Mouse (Mus musculus) gonadal fat pad, adult 2 months (tissue): ENCODE data around the gene Taf12. TPM values are rescaled to one million over a fixed set of nuclear protein-coding genes. Genes with fewer than 3 reads are reported as not detected.
"Not testable (repeated sequence)": the region's sequence is repeated elsewhere in the genome, so short reads cannot be mapped to it uniquely, and the experiment has no call there.

Experiments used
- DNase-seq: peaks from one replicate; pipeline ENCODE4 v3.0.0-alpha.2; 2012; ENCODE audit warnings: low read depth
- polyA plus RNA-seq: library from polyadenylated mRNA; depleted of rRNA; stranded (reverse); fragments of >200 nt; gene quantifications from 2 replicates; pipeline ENCODE4 v1.2.3, GENCODE M21; 2012

The Taf12 gene
- polyA plus RNA-seq, 1 experiment: 9.5 TPM

DNA sequence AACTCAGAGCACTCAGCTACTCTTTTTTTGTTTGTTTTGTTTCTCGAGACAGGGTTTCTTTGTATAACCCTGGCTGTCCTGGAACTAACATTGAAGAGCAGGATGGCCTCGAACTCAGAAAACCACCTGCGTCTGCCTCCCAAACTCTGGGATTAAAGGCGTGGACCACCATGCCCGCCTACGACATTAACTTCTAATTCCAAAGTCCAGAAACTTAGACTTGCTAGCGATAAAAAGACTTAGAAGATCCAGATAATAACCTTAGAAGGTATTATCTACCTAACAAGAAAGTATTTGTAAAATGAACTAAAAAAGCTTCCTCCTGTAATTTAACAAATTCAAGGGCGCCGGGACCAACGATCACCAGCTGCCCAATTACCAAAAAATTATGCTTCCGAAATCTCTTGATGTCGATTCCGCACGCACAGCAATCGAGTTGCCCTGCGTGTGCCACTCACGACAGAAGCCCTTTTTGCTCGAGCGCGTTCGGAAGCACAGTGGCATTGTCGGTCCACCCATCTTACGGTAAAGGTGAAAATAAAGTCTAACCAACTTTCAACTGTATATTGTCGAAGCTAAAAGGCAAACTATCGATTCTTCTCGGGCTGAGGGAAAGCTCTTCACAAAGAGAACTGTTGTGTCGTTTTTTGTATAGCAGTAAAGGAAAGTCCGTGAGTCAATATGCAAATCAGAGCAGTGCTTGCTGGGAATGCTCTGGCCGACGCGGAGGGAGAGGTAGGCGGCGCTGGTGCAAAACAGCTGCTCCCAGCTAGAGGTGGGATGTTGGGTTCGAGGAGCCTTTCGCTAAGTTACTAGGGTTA, 4.2 kb upstream of the Taf12 start:
- no peak for DNase-seq

- no peak for DNase-seq
Observed at GRCm38 (mm10) chr4:132273166-132273565, 1.0 kb upstream of the Taf12 start.

DNA sequence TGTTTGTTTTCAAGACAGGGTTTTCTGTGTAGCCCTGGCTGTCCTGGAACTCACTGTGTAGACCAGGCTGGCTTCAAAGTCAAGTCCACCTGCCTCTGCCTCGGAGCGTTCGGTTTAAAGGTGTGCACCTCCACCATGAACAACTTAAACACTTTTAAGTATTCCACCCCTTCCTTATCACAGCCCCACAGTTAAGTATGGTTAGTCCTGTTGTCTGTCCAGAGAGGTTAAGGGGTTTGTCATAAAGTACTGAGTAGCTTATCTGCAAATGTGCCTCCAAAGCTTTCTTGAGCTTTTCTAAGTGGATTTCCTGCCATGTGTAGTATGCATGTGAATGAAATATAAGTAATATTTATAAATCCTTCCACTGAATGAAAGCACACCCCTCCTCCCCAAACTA, 1.8 kb downstream of the Taf12 start:
- DNase-seq: no peak

- DNase-seq: not testable (repeated sequence)
Observed at GRCm38 (mm10) chr4:132288840-132289239, 14.7 kb downstream of the Taf12 start.

GRCm38 (mm10) chr4:132291056-132291455, 16.9 kb downstream of the Taf12 start:
- DNase-seq: no peak

DNA sequence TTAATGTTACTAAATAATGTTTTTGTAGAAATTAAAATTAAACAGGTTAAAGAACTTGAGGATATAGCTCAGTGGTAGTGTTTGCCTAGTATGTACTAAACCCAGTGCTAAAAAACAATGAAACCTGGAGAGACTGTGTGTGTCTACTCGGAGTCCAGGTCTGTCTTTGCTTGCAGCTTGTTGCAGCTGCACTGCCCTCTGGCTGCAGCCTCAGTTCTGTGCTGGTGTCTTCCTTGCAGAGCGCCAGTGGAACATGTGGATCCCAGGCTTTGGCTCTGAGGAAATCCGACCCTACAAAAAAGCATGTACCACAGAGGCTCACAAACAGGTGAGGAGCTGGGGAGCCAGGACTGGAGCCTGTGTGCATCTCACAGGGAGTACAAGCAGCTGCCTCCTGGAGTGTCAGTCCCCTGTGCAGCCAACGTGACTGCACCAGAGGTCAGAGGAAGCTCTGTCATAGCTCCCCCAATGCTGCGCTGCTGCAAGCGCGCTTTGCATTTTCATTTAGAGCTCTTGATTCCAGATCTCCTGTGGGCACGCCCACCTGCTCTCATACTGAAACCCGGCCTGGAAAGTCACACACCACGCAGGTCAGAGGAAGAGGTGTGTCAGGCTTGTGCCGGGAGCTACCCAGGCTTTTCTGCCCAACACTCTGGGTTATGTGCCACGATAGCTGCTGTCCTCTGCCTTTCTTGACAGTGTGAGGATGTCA, 17.6 kb downstream of the Taf12 start:
- DNase-seq: no peak

GRCm38 (mm10) chr4:132292988-132293387, 18.8 kb downstream of the Taf12 start:
- no peak for DNase-seq

GRCm38 (mm10) chr4:132293682-132294240, 19.6 kb downstream of the Taf12 start:
- DNase-seq: no peak

GRCm38 (mm10) chr4:132295696-132296390, 21.7 kb downstream of the Taf12 start:
- no peak for DNase-seq

GRCm38 (mm10) chr4:132299849-132300248, 25.7 kb downstream of the Taf12 start:
- no peak for DNase-seq

DNA sequence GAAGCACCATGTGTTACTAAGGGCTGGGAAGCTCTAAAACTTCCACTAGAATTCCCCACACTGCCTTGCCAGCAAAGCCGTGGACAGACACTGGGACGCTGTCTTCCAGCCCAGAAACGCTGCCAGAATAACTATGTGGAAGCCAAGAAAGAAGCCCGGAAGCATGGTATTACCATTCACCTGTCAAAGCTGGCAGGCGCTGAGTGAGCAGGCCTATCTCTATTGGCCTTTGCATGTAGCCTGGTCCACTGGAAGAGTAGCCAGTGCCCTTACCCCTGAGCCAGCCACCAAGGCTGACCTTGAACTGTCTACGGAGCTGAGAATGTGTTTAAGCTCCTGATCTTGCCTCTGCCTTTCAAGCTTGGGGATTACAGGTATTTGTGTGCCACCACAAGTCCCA, 27.3 kb downstream of the Taf12 start:
- peak; percentile 34 for DNase-seq

GRCm38 (mm10) chr4:132301965-132302938, 28.1 kb downstream of the Taf12 start:
- DNase-seq: no peak

- DNase-seq: no peak
Observed at GRCm38 (mm10) chr4:132302939-132303479, 28.8 kb downstream of the Taf12 start, which contains the start of gene Rab42. Rab42 (minus strand) TSS chr4:132303385.

DNA sequence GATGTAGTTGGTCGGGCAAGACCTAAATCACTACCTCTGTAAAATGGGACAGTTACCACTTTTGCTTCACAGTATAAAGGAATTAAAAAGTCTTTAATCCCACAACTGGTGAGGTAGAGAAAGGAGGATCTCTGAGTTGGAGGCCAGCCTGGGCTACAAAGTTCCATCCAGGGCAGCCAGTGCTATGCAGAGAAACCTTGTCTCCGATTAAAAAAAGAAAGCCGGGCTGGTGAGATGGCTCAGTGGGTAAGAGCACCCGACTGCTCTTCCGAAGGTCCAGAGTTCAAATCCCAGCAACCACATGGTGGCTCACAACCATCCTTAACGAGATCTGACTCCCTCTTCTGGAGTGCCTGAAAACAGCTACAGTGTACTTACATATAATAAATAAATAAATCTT, 29.3 kb downstream of the Taf12 start:
- not testable (repeated sequence) for DNase-seq

- DNase-seq: no peak
Observed at GRCm38 (mm10) chr4:132305276-132305675, 31.1 kb downstream of the Taf12 start.

GRCm38 (mm10) chr4:132306004-132306403, 31.8 kb downstream of the Taf12 start:
- no peak for DNase-seq

DNA sequence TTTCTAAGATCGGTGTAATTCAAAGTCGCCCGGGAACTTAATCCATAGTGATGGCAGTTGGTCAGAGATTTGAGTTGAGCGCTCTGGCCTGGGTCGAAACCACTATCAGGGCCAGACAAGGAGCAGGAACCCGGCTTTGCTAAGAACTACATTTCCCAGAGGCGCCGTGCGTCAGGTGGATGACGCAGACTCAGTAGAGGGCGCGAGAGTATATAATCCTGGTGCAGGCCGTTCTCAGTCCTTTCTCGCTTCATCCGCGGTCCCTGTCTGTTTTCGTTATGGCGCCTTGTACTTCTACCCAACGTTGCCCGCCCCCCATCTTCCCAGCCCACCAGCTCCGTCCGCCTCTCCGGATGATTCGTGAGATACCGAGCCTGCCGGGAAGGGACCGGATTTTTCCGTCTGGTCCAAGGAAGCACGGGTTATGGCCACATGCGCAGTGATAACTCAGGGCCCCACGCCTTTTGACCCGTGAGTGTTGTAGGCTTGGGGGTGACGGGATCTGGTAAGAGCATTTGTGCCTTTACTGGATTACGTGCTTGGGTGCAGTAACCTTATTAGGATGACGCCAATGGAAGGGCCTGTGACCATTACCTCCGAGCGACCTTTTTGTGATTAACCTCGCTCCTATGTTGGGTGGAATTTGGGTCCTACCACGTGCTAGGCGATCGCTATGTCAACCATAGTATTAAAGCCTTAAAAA, 34.4 kb downstream of the Taf12 start:
- no peak for DNase-seq

DNA sequence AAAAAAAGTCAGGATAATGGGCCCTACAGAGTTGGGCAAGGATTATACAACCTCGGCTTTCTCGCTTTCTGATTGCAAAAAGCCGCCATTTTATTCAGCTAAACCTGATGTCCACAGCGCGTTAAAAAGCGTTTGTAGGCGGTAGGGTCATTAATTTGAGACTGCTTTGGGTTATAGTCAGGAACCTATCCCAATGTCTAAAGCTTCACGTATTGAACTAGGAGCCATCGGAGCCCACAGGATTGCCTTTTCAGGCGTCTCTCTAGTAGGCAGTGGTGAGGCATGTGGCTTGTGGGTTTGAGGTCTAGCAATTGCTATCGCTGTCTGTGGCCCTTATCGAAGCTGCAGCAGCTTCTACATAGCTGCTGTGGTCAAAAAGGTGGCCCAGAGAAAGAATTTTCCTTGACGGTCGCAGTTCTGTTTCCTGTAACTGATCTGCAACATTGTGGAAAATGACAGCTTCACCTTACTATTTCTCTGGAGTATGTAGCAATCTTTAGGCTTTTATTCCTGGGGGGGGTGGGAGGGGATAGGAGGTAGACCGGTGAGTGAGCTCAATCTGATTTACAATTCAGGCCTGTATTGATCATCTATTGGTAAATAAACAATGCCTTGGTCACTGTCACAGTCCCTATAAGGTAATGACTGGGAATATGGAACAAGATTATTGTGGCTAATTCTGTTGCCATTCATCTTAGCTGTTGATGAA, 35.1 kb downstream of the Taf12 start:
- DNase-seq: no peak

GRCm38 (mm10) chr4:132309849-132310472, 35.8 kb downstream of the Taf12 start:
- DNase-seq: no peak
